Mouse (Mus musculus): Measurements from ENCODE around the gene Cyp11a1. TPM values are rescaled to one million over a fixed set of nuclear protein-coding genes. Genes with fewer than 3 reads are reported as not detected.

The Cyp11a1 gene
- total and polyA plus RNA-seq, 3 experiments, result not detected

- DNase-seq (ENCODE audit: low read depth, low spot score), result no peak
- Histone ChIP-seq H3K9me3 (replicated peaks; ENCODE audit: insufficient read depth, low read length) (no peaks in the 10 kb centered on the region), H3K4me3 (ENCODE audit: control insufficient read depth in 1 of 2, insufficient read depth in 1 of 2, low read depth in 2 of 2, low read length in 2 of 2) (no peak overlapping the region), H3K9ac (ENCODE audit: control insufficient read depth, low read depth, low read length, poor library complexity, severe bottlenecking) (no peak overlapping the region), H3K27me3 (ENCODE audit: control insufficient read depth in 1 of 2, insufficient read depth in 2 of 2, low read length in 2 of 2) (peaks cover 0 to 3% of the 10 kb centered on the region in 2 experiments; a peak in 1 of 4 replicates), H3K36me3 (ENCODE audit: control insufficient read depth in 1 of 2, insufficient read depth in 2 of 2, low read length in 2 of 2) (no peaks in the 10 kb centered on the region), H3K27ac (ENCODE audit: control insufficient read depth, low read depth, low read length) (no peak overlapping the region), H3K4me1 (ENCODE audit: control insufficient read depth in 1 of 2, insufficient read depth in 2 of 2, low read length in 2 of 2) (no peaks in the 10 kb centered on the region), H3K79me2 (ENCODE audit: control insufficient read depth, insufficient read depth, low read length, poor library complexity) (no peaks in the 10 kb centered on the region)
- no peak for TF ChIP-seq TAL1 (IDR thresholded peaks at IDR 0.05; ENCODE audit: low read length)
- TF ChIP-seq CTCF (IDR thresholded peaks at IDR 0.05 in 2 of 3, conservative IDR thresholded peaks at IDR 0.05 in 1 of 3; ENCODE audit: control insufficient read depth in 1 of 3, insufficient read depth in 1 of 3, low read depth in 2 of 3, low read length in 3 of 3, poor library complexity in 1 of 3, severe bottlenecking in 1 of 3), result no peak
- TF ChIP-seq E2F4 (IDR thresholded peaks at IDR 0.05; ENCODE audit: borderline replicate concordance, low read depth, low read length), result no peak
- TF ChIP-seq BHLHE40 (IDR thresholded peaks at IDR 0.05; ENCODE audit: borderline replicate concordance, low read depth, low read length), result no peak
- no peak for TF ChIP-seq GABPA (IDR thresholded peaks at IDR 0.05; ENCODE audit: low read depth, low read length)
- no peak for TF ChIP-seq ELF1 (IDR thresholded peaks at IDR 0.05; ENCODE audit: low read depth, low read length)
- no peak for TF ChIP-seq POLR2AphosphoS2 (IDR thresholded peaks at IDR 0.05; ENCODE audit: low read length)
- no peak for TF ChIP-seq ETS1 (IDR thresholded peaks at IDR 0.05; ENCODE audit: low read depth, low read length)
- no peak for TF ChIP-seq MXI1 (IDR thresholded peaks at IDR 0.05; ENCODE audit: low read depth, low read length)
- TF ChIP-seq UBTF (IDR thresholded peaks at IDR 0.05; ENCODE audit: borderline replicate concordance, insufficient read depth, low read depth, low read length), result no peak
- no peak for TF ChIP-seq MEF2A (IDR thresholded peaks at IDR 0.05; ENCODE audit: extremely low read depth, insufficient replicate concordance, low read depth, low read length, poor library complexity, severe bottlenecking)
- no peak for TF ChIP-seq GATA1 (IDR thresholded peaks at IDR 0.05; ENCODE audit: low read depth, low read length)
- no peak for TF ChIP-seq NRF1 (IDR thresholded peaks at IDR 0.05; ENCODE audit: insufficient read depth, low read depth, low read length, poor library complexity, severe bottlenecking)
- no peak for TF ChIP-seq RCOR1 (IDR thresholded peaks at IDR 0.05; ENCODE audit: low read depth, low read length)
Observed at GRCm38 (mm10) chr9:57989309-57989708, 16.9 kb upstream of the Cyp11a1 start.

GRCm38 (mm10) chr9:57990438-57991110, 15.6 kb upstream of the Cyp11a1 start:
- TF ChIP-seq RAD21 (IDR thresholded peaks at IDR 0.05; ENCODE audit: low read depth, low read length) (peak; percentile 67), SMC3 (IDR thresholded peaks at IDR 0.05; ENCODE audit: low read depth, low read length) (peak; percentile 67), TAL1 (IDR thresholded peaks at IDR 0.05; ENCODE audit: low read length) (no peak), ZC3H11A (IDR thresholded peaks at IDR 0.05; ENCODE audit: low read depth, low read length) (peak; percentile 41), CTCF (IDR thresholded peaks at IDR 0.05 in 2 of 3, conservative IDR thresholded peaks at IDR 0.05 in 1 of 3; ENCODE audit: control insufficient read depth in 1 of 3, insufficient read depth in 1 of 3, low read depth in 2 of 3, low read length in 3 of 3, poor library complexity in 1 of 3, severe bottlenecking in 1 of 3) (peak; percentile 76 to 95 (median 83))
- H3K79me2 ChIP-seq (ENCODE audit: control insufficient read depth, insufficient read depth, low read length, poor library complexity), result no peaks in the 10 kb centered on the region
- no peak overlapping the region for H3K27ac ChIP-seq (ENCODE audit: control insufficient read depth, low read depth, low read length)
- H3K9me3 ChIP-seq (replicated peaks; ENCODE audit: insufficient read depth, low read length), result no peaks in the 10 kb centered on the region
- no peak overlapping the region for H3K9ac ChIP-seq (ENCODE audit: control insufficient read depth, low read depth, low read length, poor library complexity, severe bottlenecking)
- no peaks in the 10 kb centered on the region for H3K4me1 ChIP-seq (ENCODE audit: control insufficient read depth in 1 of 2, insufficient read depth in 2 of 2, low read length in 2 of 2)
- peaks cover 0 to 5% of the 10 kb centered on the region in 2 experiments; a peak in 2 of 4 replicates for H3K27me3 ChIP-seq (ENCODE audit: control insufficient read depth in 1 of 2, insufficient read depth in 2 of 2, low read length in 2 of 2)
- H3K4me3 ChIP-seq (ENCODE audit: control insufficient read depth in 1 of 2, insufficient read depth in 1 of 2, low read depth in 2 of 2, low read length in 2 of 2), result no peak overlapping the region
- peak; percentile 49 for DNase-seq (ENCODE audit: low read depth, low spot score)
- H3K36me3 ChIP-seq (ENCODE audit: control insufficient read depth in 1 of 2, insufficient read depth in 2 of 2, low read length in 2 of 2), result no peaks in the 10 kb centered on the region

Measured in MEL (cell line).